Mouse (Mus musculus): ENCODE measurements around the gene Pcsk5. TPM values are rescaled to one million over a fixed set of nuclear protein-coding genes. Genes with fewer than 3 reads are reported as not detected.

Gene Pcsk5
- polyA plus RNA-seq, 1 experiment from 2014 or later = 13.5 TPM

DNA sequence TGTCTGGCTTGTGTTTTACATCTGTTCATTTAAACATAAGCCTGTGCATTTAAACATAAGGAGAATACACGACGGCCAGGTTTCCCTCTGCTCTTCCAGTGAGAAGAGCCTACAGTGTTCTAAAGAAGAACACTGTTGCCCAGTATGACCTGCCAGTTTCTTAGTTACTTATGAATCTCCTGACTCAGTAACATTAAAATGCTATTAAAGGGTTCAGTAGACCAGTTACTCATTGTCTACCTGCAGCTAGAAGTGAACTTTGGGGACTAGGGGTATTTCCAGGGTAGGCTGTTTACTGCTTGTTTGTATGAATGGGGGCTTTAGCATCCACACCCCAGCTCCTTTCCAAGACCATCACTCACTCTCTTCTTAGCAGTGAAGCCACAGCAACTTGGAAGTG, 278.7 kb downstream of the Pcsk5 start:
- DNase-seq (ENCODE audit: low spot score) = no peak
- WGBS = 84% methylated on average over 2 of the region's 2 CpGs
- Histone ChIP-seq H3K9me3 (ENCODE audit: control insufficient read depth, low read length) (no peaks in the 10 kb centered on the region), H3K9ac (ENCODE audit: low read length) (no peak overlapping the region), H3K4me2 (ENCODE audit: low read depth, low read length, severe bottlenecking) (no peak overlapping the region), H3K27ac (ENCODE audit: low read depth, low read length) (no peak overlapping the region), H3K27me3 (ENCODE audit: control insufficient read depth, insufficient read depth, low read length) (no peaks in the 10 kb centered on the region), H3K4me3 (ENCODE audit: low read depth, low read length) (no peak overlapping the region), H3K4me1 (replicated peaks; ENCODE audit: control insufficient read depth, insufficient read depth, low read length) (no peaks in the 10 kb centered on the region), H3K36me3 (ENCODE audit: control insufficient read depth, insufficient read depth, low read length) (no peaks in the 10 kb centered on the region)
- no peak for ATAC-seq (replicated peaks; ENCODE audit: low FRiP score)

DNA sequence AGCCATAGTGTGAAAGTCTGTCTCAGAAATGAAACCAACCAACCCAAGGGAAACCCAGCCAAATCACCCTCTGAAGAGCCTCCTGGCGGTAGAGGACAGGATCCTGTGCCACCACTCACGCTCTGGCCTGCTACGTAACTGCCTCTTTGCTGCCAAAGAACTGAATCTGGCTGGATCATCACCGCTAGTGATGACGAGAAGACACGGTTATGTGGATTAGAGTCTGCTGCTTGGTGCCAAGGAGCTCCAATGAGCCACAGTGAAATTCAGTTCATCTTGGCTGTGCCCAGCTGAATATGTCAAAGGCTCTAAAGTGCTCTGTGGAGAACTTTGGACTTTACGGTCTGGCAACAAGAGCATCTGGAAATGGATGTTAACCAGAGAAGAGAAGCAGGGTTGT, 282.3 kb downstream of the Pcsk5 start:
- H3K4me3 ChIP-seq (ENCODE audit: low read depth, low read length) = no peak overlapping the region
- DNase-seq (ENCODE audit: low spot score) = no peak
- H3K4me1 ChIP-seq (replicated peaks; ENCODE audit: control insufficient read depth, insufficient read depth, low read length) = no peaks in the 10 kb centered on the region
- WGBS = 96% methylated on average over 7 of the region's 7 CpGs
- no peak overlapping the region for H3K27ac ChIP-seq (ENCODE audit: low read depth, low read length)
- no peaks in the 10 kb centered on the region for H3K27me3 ChIP-seq (ENCODE audit: control insufficient read depth, insufficient read depth, low read length)
- no peaks in the 10 kb centered on the region for H3K9me3 ChIP-seq (ENCODE audit: control insufficient read depth, low read length)
- H3K36me3 ChIP-seq (ENCODE audit: control insufficient read depth, insufficient read depth, low read length) = no peaks in the 10 kb centered on the region
- no peak overlapping the region for H3K9ac ChIP-seq (ENCODE audit: low read length)
- no peak for ATAC-seq (replicated peaks; ENCODE audit: low FRiP score)
- H3K4me2 ChIP-seq (ENCODE audit: low read depth, low read length, severe bottlenecking) = no peak overlapping the region

- Histone ChIP-seq H3K27me3 (ENCODE audit: control insufficient read depth, insufficient read depth, low read length) (no peaks in the 10 kb centered on the region), H3K9ac (ENCODE audit: low read length) (no peak overlapping the region), H3K4me1 (replicated peaks; ENCODE audit: control insufficient read depth, insufficient read depth, low read length) (no peaks in the 10 kb centered on the region), H3K27ac (ENCODE audit: low read depth, low read length) (no peak overlapping the region), H3K36me3 (ENCODE audit: control insufficient read depth, insufficient read depth, low read length) (no peaks in the 10 kb centered on the region), H3K4me2 (ENCODE audit: low read depth, low read length, severe bottlenecking) (no peak overlapping the region), H3K9me3 (ENCODE audit: control insufficient read depth, low read length) (no peaks in the 10 kb centered on the region), H3K4me3 (ENCODE audit: low read depth, low read length) (no peak overlapping the region)
- ATAC-seq (replicated peaks; ENCODE audit: low FRiP score) (no peak), DNase-seq (ENCODE audit: low spot score) (no peak)
- 93% methylated on average over 2 of the region's 2 CpGs for WGBS
These were observed 282.9 kb downstream of the Pcsk5 start for GRCm38 (mm10) chr19:17554571-17554970.

- ATAC-seq (replicated peaks; ENCODE audit: low FRiP score) = no peak
- DNase-seq (ENCODE audit: low spot score) = no peak
- no peak overlapping the region for H3K4me3 ChIP-seq (ENCODE audit: low read depth, low read length)
These were observed 283.9 kb downstream of the Pcsk5 start for GRCm38 (mm10) chr19:17553396-17554100.

GRCm38 (mm10) chr19:17528746-17529532, 308.5 kb downstream of the Pcsk5 start:
- Histone ChIP-seq H3K9me3 (ENCODE audit: control insufficient read depth, low read length) (no peaks in the 10 kb centered on the region), H3K4me2 (ENCODE audit: low read depth, low read length, severe bottlenecking) (no peak overlapping the region), H3K36me3 (ENCODE audit: control insufficient read depth, insufficient read depth, low read length) (no peaks in the 10 kb centered on the region), H3K4me1 (replicated peaks; ENCODE audit: control insufficient read depth, insufficient read depth, low read length) (no peaks in the 10 kb centered on the region), H3K27ac (ENCODE audit: low read depth, low read length) (no peak overlapping the region), H3K4me3 (ENCODE audit: low read depth, low read length) (no peak overlapping the region), H3K27me3 (ENCODE audit: control insufficient read depth, insufficient read depth, low read length) (no peaks in the 10 kb centered on the region), H3K9ac (ENCODE audit: low read length) (no peak overlapping the region)
- no peak for ATAC-seq (replicated peaks; ENCODE audit: low FRiP score)
- no peak for DNase-seq (ENCODE audit: low spot score)
- 84% methylated on average over 4 of the region's 4 CpGs for WGBS

More at GRCm38 (mm10) chr19:17553396-17554100, 283.9 kb downstream of the Pcsk5 start:
- Histone ChIP-seq H3K9me3 (ENCODE audit: control insufficient read depth, low read length) (no peaks in the 10 kb centered on the region), H3K4me2 (ENCODE audit: low read depth, low read length, severe bottlenecking) (no peak overlapping the region), H3K36me3 (ENCODE audit: control insufficient read depth, insufficient read depth, low read length) (no peaks in the 10 kb centered on the region), H3K9ac (ENCODE audit: low read length) (no peak overlapping the region), H3K27me3 (ENCODE audit: control insufficient read depth, insufficient read depth, low read length) (no peaks in the 10 kb centered on the region), H3K27ac (ENCODE audit: low read depth, low read length) (no peak overlapping the region), H3K4me1 (replicated peaks; ENCODE audit: control insufficient read depth, insufficient read depth, low read length) (no peaks in the 10 kb centered on the region)

GRCm38 (mm10) chr19:17525558-17525957, 311.9 kb downstream of the Pcsk5 start:
- Histone ChIP-seq H3K4me1 (replicated peaks; ENCODE audit: control insufficient read depth, insufficient read depth, low read length) (no peaks in the 10 kb centered on the region), H3K4me2 (ENCODE audit: low read depth, low read length, severe bottlenecking) (no peak overlapping the region), H3K27me3 (ENCODE audit: control insufficient read depth, insufficient read depth, low read length) (no peaks in the 10 kb centered on the region), H3K4me3 (ENCODE audit: low read depth, low read length) (no peak overlapping the region), H3K36me3 (ENCODE audit: control insufficient read depth, insufficient read depth, low read length) (no peaks in the 10 kb centered on the region), H3K27ac (ENCODE audit: low read depth, low read length) (no peak overlapping the region), H3K9ac (ENCODE audit: low read length) (no peak overlapping the region), H3K9me3 (ENCODE audit: control insufficient read depth, low read length) (no peaks in the 10 kb centered on the region)
- 87% methylated on average over 1 of the region's 1 CpGs for WGBS
- DNase-seq (ENCODE audit: low spot score) (no peak), ATAC-seq (replicated peaks; ENCODE audit: low FRiP score) (no peak)

DNA sequence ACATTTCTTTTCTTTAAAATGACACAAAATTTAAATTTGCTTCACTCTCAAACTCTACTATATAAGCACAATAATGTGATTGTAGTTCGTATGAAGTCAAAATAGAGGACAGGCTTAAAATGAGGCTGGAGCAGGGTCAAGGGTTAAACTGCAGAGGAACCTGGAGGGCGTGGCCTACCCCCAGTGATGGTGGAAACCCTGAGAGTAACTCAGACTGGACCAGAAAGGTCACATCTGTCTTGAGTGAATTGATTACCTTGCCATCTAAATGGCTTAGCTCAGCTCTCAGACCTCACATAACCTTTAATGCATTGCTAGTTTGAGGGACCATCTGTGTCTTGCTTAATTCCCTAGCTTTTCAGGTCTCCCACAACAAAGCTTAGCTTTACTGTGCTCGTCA, 323.0 kb downstream of the Pcsk5 start:
- DNase-seq (ENCODE audit: low spot score) (no peak), ATAC-seq (replicated peaks; ENCODE audit: low FRiP score) (no peak)
- H3K27me3 ChIP-seq (ENCODE audit: control insufficient read depth, insufficient read depth, low read length) = no peaks in the 10 kb centered on the region
- H3K4me2 ChIP-seq (ENCODE audit: low read depth, low read length, severe bottlenecking) = no peak overlapping the region
- no peaks in the 10 kb centered on the region for H3K4me1 ChIP-seq (replicated peaks; ENCODE audit: control insufficient read depth, insufficient read depth, low read length)
- H3K9me3 ChIP-seq (ENCODE audit: control insufficient read depth, low read length) = no peaks in the 10 kb centered on the region
- H3K36me3 ChIP-seq (ENCODE audit: control insufficient read depth, insufficient read depth, low read length) = no peaks in the 10 kb centered on the region
- H3K4me3 ChIP-seq (ENCODE audit: low read depth, low read length) = no peak overlapping the region
- H3K27ac ChIP-seq (ENCODE audit: low read depth, low read length) = no peak overlapping the region
- H3K9ac ChIP-seq (ENCODE audit: low read length) = no peak overlapping the region
- 74% methylated on average over 3 of the region's 3 CpGs for WGBS

- Histone ChIP-seq H3K27ac (ENCODE audit: low read depth, low read length) (no peak overlapping the region), H3K9me3 (ENCODE audit: control insufficient read depth, low read length) (no peaks in the 10 kb centered on the region), H3K4me2 (ENCODE audit: low read depth, low read length, severe bottlenecking) (no peak overlapping the region), H3K27me3 (ENCODE audit: control insufficient read depth, insufficient read depth, low read length) (no peaks in the 10 kb centered on the region), H3K9ac (ENCODE audit: low read length) (no peak overlapping the region), H3K36me3 (ENCODE audit: control insufficient read depth, insufficient read depth, low read length) (no peaks in the 10 kb centered on the region), H3K4me3 (ENCODE audit: low read depth, low read length) (no peak overlapping the region), H3K4me1 (replicated peaks; ENCODE audit: control insufficient read depth, insufficient read depth, low read length) (no peaks in the 10 kb centered on the region)
- DNase-seq (ENCODE audit: low spot score) (no peak), ATAC-seq (replicated peaks; ENCODE audit: low FRiP score) (no peak)
- WGBS = 85% methylated on average over 5 of the region's 5 CpGs
These were observed 326.1 kb downstream of the Pcsk5 start for GRCm38 (mm10) chr19:17511283-17511682.

DNA sequence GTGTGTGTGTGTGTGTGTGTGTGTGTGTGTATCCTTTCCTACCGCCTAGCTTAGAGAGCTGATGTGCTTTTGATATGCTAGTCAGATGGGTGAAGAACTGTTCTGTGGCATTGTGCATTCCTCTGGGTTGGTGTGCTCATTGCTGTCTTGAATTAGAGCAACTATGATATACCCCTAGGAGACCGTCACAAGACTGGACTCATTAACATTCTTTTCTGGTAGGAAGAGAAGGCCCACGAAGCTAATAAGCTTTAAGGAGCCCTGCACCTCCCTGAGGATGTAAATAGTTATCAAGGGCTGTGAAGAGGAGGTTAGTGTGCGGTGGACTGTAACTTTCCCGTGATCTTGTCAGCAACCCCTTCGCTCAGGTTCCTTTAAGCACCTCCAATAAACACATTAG, 333.2 kb downstream of the Pcsk5 start:
- ATAC-seq (replicated peaks; ENCODE audit: low FRiP score) (no peak), DNase-seq (ENCODE audit: low spot score) (no peak)
- H3K4me1 ChIP-seq (replicated peaks; ENCODE audit: control insufficient read depth, insufficient read depth, low read length) = no peaks in the 10 kb centered on the region
- H3K27ac ChIP-seq (ENCODE audit: low read depth, low read length) = no peak overlapping the region
- H3K9me3 ChIP-seq (ENCODE audit: control insufficient read depth, low read length) = no peaks in the 10 kb centered on the region
- H3K9ac ChIP-seq (ENCODE audit: low read length) = no peak overlapping the region
- no peak overlapping the region for H3K4me2 ChIP-seq (ENCODE audit: low read depth, low read length, severe bottlenecking)
- no peaks in the 10 kb centered on the region for H3K27me3 ChIP-seq (ENCODE audit: control insufficient read depth, insufficient read depth, low read length)
- WGBS = 55% methylated on average over 6 of the region's 6 CpGs
- H3K36me3 ChIP-seq (ENCODE audit: control insufficient read depth, insufficient read depth, low read length) = no peaks in the 10 kb centered on the region
- H3K4me3 ChIP-seq (ENCODE audit: low read depth, low read length) = no peak overlapping the region

Measured in forebrain, embryonic 11.5 days (tissue).